Mouse (Mus musculus): ENCODE data around the gene Rbpms2. TPM values are rescaled to one million over a fixed set of nuclear protein-coding genes. Genes with fewer than 3 reads are reported as not detected.

Gene Rbpms2
- polyA plus RNA-seq, 1 experiment from 2014 or later, result 125 TPM

DNA sequence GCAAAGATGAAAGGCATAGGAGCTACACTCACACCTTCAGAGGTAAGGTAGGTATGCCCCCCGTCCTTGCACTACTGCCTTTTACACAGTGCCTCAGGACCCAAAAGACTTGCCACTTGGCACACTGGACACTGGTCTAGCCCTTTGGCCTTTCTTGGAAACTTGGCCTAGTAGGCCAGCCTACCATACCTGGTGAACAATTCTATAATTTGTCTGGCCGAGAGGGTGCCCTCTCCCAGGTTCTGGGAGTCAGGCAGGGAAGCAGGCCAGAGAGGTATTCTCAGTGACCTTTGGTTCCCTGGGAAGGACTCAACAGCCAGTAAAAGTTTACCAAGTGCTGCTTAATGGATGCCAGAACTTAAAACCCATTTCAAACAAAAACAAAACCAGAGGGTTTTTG, 7.8 kb upstream of the Rbpms2 start:
- H3K4me1 ChIP-seq (ENCODE audit: control insufficient read depth in 2 of 2, insufficient read depth in 2 of 2, low read length in 2 of 2), result no peaks in the 10 kb centered on the region
- no peak overlapping the region for H3K27ac ChIP-seq (replicated peaks in 1 of 2; ENCODE audit: control insufficient read depth in 1 of 2, insufficient read depth in 1 of 2, low read depth in 2 of 2, low read length in 2 of 2)
- no peak overlapping the region for H3K9ac ChIP-seq (ENCODE audit: low read length)
- no peak for ATAC-seq (ENCODE audit: insufficient number of reproducible peaks, insufficient read depth, low FRiP score, low read depth)
- no peaks in the 10 kb centered on the region for H3K27me3 ChIP-seq (ENCODE audit: control insufficient read depth, insufficient read depth, low read length)
- WGBS, result 78% methylated on average over 2 of the region's 2 CpGs
- H3K4me3 ChIP-seq (ENCODE audit: control insufficient read depth in 1 of 2, insufficient read depth in 1 of 2, low read depth in 1 of 2, low read length in 2 of 2), result no peak overlapping the region
- no peaks in the 10 kb centered on the region for H3K36me3 ChIP-seq (ENCODE audit: control insufficient read depth, insufficient read depth, low read length)
- H3K9me3 ChIP-seq (ENCODE audit: control insufficient read depth, low read length), result no peaks in the 10 kb centered on the region
- H3K4me2 ChIP-seq (ENCODE audit: low read length), result no peak overlapping the region

GRCm38 (mm10) chr9:65622826-65623225, 6.6 kb upstream of the Rbpms2 start:
- H3K4me2 ChIP-seq (ENCODE audit: low read length), result no peak overlapping the region
- no peak overlapping the region for H3K4me3 ChIP-seq (ENCODE audit: control insufficient read depth in 1 of 2, insufficient read depth in 1 of 2, low read depth in 1 of 2, low read length in 2 of 2)
- no peaks in the 10 kb centered on the region for H3K27me3 ChIP-seq (ENCODE audit: control insufficient read depth, insufficient read depth, low read length)
- H3K27ac ChIP-seq (replicated peaks in 1 of 2; ENCODE audit: control insufficient read depth in 1 of 2, insufficient read depth in 1 of 2, low read depth in 2 of 2, low read length in 2 of 2), result no peak overlapping the region
- ATAC-seq (ENCODE audit: insufficient number of reproducible peaks, insufficient read depth, low FRiP score, low read depth), result no peak
- WGBS, result 79% methylated on average over 5 of the region's 5 CpGs
- no peak overlapping the region for H3K9ac ChIP-seq (ENCODE audit: low read length)
- H3K9me3 ChIP-seq (ENCODE audit: control insufficient read depth, low read length), result no peaks in the 10 kb centered on the region
- no peaks in the 10 kb centered on the region for H3K4me1 ChIP-seq (ENCODE audit: control insufficient read depth in 2 of 2, insufficient read depth in 2 of 2, low read length in 2 of 2)
- no peaks in the 10 kb centered on the region for H3K36me3 ChIP-seq (ENCODE audit: control insufficient read depth, insufficient read depth, low read length)

DNA sequence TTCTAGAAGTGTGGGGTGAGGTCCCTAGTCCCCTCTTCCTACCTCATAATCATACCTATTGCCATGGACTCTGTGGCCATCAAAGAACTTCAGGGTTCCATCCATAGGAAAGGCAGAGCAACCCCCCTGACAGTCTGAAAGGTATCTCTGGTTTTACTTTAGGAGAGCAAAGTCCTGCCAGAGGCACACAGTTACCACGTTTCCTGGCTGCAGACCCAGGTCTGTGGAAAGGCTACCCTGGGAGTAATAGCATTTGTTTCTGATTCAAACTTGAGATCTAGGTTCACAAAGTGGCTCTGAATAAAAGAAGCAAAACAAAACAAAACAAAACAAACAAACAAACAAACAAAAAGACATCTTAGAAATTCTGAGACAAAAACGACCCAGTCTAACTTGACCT, 5.2 kb upstream of the Rbpms2 start:
- no peak for ATAC-seq (ENCODE audit: insufficient number of reproducible peaks, insufficient read depth, low FRiP score, low read depth)
- 70% methylated on average over 2 of the region's 2 CpGs for WGBS

GRCm38 (mm10) chr9:65629767-65630630, 551 bp downstream of the Rbpms2 start:
- peak overlapping the region; percentile 80 for H3K4me2 ChIP-seq (ENCODE audit: low read length)
- no peaks in the 10 kb centered on the region for H3K36me3 ChIP-seq (ENCODE audit: control insufficient read depth, insufficient read depth, low read length)
- no peaks in the 10 kb centered on the region for H3K27me3 ChIP-seq (ENCODE audit: control insufficient read depth, insufficient read depth, low read length)
- peak overlapping the region; percentile 95 to 96 for H3K4me3 ChIP-seq (ENCODE audit: control insufficient read depth in 1 of 2, insufficient read depth in 1 of 2, low read depth in 1 of 2, low read length in 2 of 2)
- ATAC-seq (ENCODE audit: insufficient number of reproducible peaks, insufficient read depth, low FRiP score, low read depth), result peak; percentile 87
- no peaks in the 10 kb centered on the region for H3K9me3 ChIP-seq (ENCODE audit: control insufficient read depth, low read length)
- peak overlapping the region; percentile 94 to 96 for H3K27ac ChIP-seq (replicated peaks in 1 of 2; ENCODE audit: control insufficient read depth in 1 of 2, insufficient read depth in 1 of 2, low read depth in 2 of 2, low read length in 2 of 2)
- H3K9ac ChIP-seq (ENCODE audit: low read length), result peak overlapping the region; percentile 99
- under 1% methylated on average over 41 of the region's 83 CpGs for WGBS
- H3K4me1 ChIP-seq (ENCODE audit: control insufficient read depth in 2 of 2, insufficient read depth in 2 of 2, low read length in 2 of 2), result peaks cover 4 to 15% of the 10 kb centered on the region in 2 experiments

More for the DNA sequence above, 5.2 kb upstream of the Rbpms2 start:
- no peak overlapping the region for H3K9ac ChIP-seq (ENCODE audit: low read length)
- H3K9me3 ChIP-seq (ENCODE audit: control insufficient read depth, low read length), result no peaks in the 10 kb centered on the region
- H3K4me1 ChIP-seq (ENCODE audit: control insufficient read depth in 2 of 2, insufficient read depth in 2 of 2, low read length in 2 of 2), result peaks cover 2 to 5% of the 10 kb centered on the region in 2 experiments
- no peak overlapping the region for H3K4me2 ChIP-seq (ENCODE audit: low read length)
- no peaks in the 10 kb centered on the region for H3K27me3 ChIP-seq (ENCODE audit: control insufficient read depth, insufficient read depth, low read length)
- no peaks in the 10 kb centered on the region for H3K36me3 ChIP-seq (ENCODE audit: control insufficient read depth, insufficient read depth, low read length)
- no peak overlapping the region for H3K4me3 ChIP-seq (ENCODE audit: control insufficient read depth in 1 of 2, insufficient read depth in 1 of 2, low read depth in 1 of 2, low read length in 2 of 2)
- H3K27ac ChIP-seq (replicated peaks in 1 of 2; ENCODE audit: control insufficient read depth in 1 of 2, insufficient read depth in 1 of 2, low read depth in 2 of 2, low read length in 2 of 2), result no peak overlapping the region

DNA sequence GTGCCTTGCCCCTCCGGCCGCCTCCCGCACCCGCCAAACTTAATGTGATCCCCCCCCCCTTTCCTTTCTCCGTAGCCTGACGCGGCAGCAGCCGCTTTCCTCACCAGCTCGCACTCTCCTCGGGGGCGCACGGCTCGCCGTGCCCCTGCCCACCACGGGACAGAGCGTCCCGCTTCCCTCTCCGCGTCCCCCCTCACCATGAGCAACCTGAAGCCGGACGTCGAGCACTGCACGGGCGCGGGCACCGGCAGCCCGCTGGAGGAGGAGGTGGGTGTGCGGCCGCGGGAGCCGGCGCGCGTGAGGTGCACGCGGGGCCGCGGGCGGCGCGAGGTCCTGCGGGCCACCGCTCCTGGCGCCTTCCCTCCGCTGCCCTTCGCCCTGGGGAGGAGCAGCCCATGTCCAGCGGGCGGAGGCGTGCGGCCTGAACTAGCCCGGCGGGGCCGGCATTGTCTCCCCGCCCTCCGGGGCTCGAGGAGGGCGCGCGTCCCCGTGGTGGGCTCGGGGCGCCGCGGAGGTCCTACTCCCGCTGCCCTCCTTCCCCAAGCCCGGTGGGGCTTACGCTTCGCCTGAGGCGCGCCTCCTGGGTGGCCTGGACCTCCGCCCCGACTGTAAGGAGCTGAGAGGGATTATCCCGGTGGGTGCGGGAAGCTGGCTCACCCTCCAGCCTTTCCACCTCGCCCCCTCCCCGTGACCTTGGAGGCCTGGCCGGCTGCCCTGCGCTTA, 1.3 kb downstream of the Rbpms2 start:
- H3K4me1 ChIP-seq (ENCODE audit: control insufficient read depth in 2 of 2, insufficient read depth in 2 of 2, low read length in 2 of 2), result peaks cover 4 to 15% of the 10 kb centered on the region in 2 experiments
- no peaks in the 10 kb centered on the region for H3K27me3 ChIP-seq (ENCODE audit: control insufficient read depth, insufficient read depth, low read length)
- H3K4me3 ChIP-seq (ENCODE audit: control insufficient read depth in 1 of 2, insufficient read depth in 1 of 2, low read depth in 1 of 2, low read length in 2 of 2), result peak overlapping the region; percentile 95 to 96
- under 1% methylated on average over 53 of the region's 78 CpGs for WGBS
- H3K27ac ChIP-seq (replicated peaks in 1 of 2; ENCODE audit: control insufficient read depth in 1 of 2, insufficient read depth in 1 of 2, low read depth in 2 of 2, low read length in 2 of 2), result peak overlapping the region; percentile 85 to 96
- H3K9me3 ChIP-seq (ENCODE audit: control insufficient read depth, low read length), result no peaks in the 10 kb centered on the region
- no peaks in the 10 kb centered on the region for H3K36me3 ChIP-seq (ENCODE audit: control insufficient read depth, insufficient read depth, low read length)
- peak; percentile 60 for ATAC-seq (ENCODE audit: insufficient number of reproducible peaks, insufficient read depth, low FRiP score, low read depth)
- peak overlapping the region; percentile 99 for H3K9ac ChIP-seq (ENCODE audit: low read length)
- peak overlapping the region; percentile 80 for H3K4me2 ChIP-seq (ENCODE audit: low read length)

GRCm38 (mm10) chr9:65631354-65632021, 2.0 kb downstream of the Rbpms2 start:
- Histone ChIP-seq H3K27ac (replicated peaks in 1 of 2; ENCODE audit: control insufficient read depth in 1 of 2, insufficient read depth in 1 of 2, low read depth in 2 of 2, low read length in 2 of 2) (peak overlapping the region; percentile 85 to 96), H3K9ac (ENCODE audit: low read length) (peak overlapping the region; percentile 99), H3K4me1 (ENCODE audit: control insufficient read depth in 2 of 2, insufficient read depth in 2 of 2, low read length in 2 of 2) (peaks cover 4 to 15% of the 10 kb centered on the region in 2 experiments), H3K4me3 (ENCODE audit: control insufficient read depth in 1 of 2, insufficient read depth in 1 of 2, low read depth in 1 of 2, low read length in 2 of 2) (peak overlapping the region; percentile 95 to 96), H3K4me2 (ENCODE audit: low read length) (peak overlapping the region; percentile 80), H3K27me3 (ENCODE audit: control insufficient read depth, insufficient read depth, low read length) (no peaks in the 10 kb centered on the region), H3K36me3 (ENCODE audit: control insufficient read depth, insufficient read depth, low read length) (peaks cover 5% of the 10 kb centered on the region; the same call in 1 of the 2 replicates), H3K9me3 (ENCODE audit: control insufficient read depth, low read length) (no peaks in the 10 kb centered on the region)
- ATAC-seq (ENCODE audit: insufficient number of reproducible peaks, insufficient read depth, low FRiP score, low read depth), result no peak
- 12% methylated on average over 16 of the region's 16 CpGs for WGBS

- no peak overlapping the region for H3K4me2 ChIP-seq (ENCODE audit: low read length)
- peaks cover 5% of the 10 kb centered on the region; the same call in 1 of the 2 replicates for H3K36me3 ChIP-seq (ENCODE audit: control insufficient read depth, insufficient read depth, low read length)
- H3K27ac ChIP-seq (replicated peaks in 1 of 2; ENCODE audit: control insufficient read depth in 1 of 2, insufficient read depth in 1 of 2, low read depth in 2 of 2, low read length in 2 of 2), result no peak overlapping the region
- H3K9me3 ChIP-seq (ENCODE audit: control insufficient read depth, low read length), result no peaks in the 10 kb centered on the region
- H3K4me1 ChIP-seq (ENCODE audit: control insufficient read depth in 2 of 2, insufficient read depth in 2 of 2, low read length in 2 of 2), result peaks cover 17 to 46% of the 10 kb centered on the region in 2 experiments
- H3K4me3 ChIP-seq (ENCODE audit: control insufficient read depth in 1 of 2, insufficient read depth in 1 of 2, low read depth in 1 of 2, low read length in 2 of 2), result no peak overlapping the region
- 85% methylated on average over 1 of the region's 1 CpGs for WGBS
- H3K27me3 ChIP-seq (ENCODE audit: control insufficient read depth, insufficient read depth, low read length), result no peaks in the 10 kb centered on the region
- no peak overlapping the region for H3K9ac ChIP-seq (ENCODE audit: low read length)
- no peak for ATAC-seq (ENCODE audit: insufficient number of reproducible peaks, insufficient read depth, low FRiP score, low read depth)
Observed at GRCm38 (mm10) chr9:65635766-65636165, 6.3 kb downstream of the Rbpms2 start.
